Mouse (Mus musculus): ENCODE results near the gene Rai1.

DNA sequence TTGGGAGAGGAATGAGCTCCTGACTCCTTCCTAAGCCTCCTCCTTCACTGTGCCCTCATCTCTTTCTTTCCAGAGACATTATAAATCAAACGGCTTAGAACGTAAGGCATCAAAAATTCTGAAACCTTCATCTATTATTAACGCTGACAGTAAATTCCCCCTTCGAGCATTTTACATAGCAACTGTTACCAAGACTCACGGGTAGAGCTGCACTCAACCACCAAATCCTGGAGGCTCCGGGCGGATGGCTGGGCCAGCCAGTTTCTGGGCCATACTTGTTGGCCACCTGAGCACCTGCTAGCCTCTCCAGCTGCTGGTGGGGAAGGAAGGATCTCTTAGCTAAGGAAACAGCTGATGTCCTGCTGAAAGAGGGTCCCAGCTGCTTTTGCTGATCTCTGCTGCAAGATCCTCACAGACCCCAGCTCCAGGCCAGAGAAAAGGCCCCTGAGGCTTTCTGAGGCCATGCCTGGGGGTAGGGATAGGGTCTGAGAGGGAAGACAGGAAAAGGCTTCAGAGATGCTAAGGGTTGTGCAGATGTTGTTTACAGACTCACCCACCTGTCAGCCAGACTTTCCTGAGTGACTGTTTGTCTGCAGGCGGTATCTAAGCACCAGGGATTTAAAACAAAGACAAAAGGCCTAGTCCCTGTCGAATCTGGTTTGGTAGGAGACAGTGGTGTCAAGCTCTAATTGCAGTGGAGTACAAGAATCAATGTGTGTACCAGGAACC, 56.5 kb downstream of the Rai1 start:
- TF ChIP-seq CTCF (IDR thresholded peaks at IDR 0.05; ENCODE audit: borderline replicate concordance, insufficient read depth, low read length) (no peak), POLR2A (IDR thresholded peaks at IDR 0.05; ENCODE audit: low read depth, low read length) (no peak)

Data from embryonic fibroblast, embryonic 13.5 days (primary cell).